Mouse (Mus musculus) ES-Bruce4 (cell line): Measurements from ENCODE around the gene Esyt2. TPM values are rescaled to one million over a fixed set of nuclear protein-coding genes. Genes with fewer than 3 reads are reported as not detected.

Experiments
- H3K27ac ChIP-seq: 2 replicates; pipeline ENCODE4 v1.5.1; 2012; ENCODE audit warnings: low read length, inconsistent platforms; ENCODE audit not compliant: insufficient read depth
- H3K27me3 ChIP-seq: 2 replicates; pipeline ENCODE4 v1.6.1; 2012; ENCODE audit warnings: mild to moderate bottlenecking, low read length, inconsistent platforms; ENCODE audit not compliant: control insufficient read depth, poor library complexity, insufficient read depth, severe bottlenecking
- H3K36me3 ChIP-seq: 2 replicates; pipeline ENCODE4 v1.6.1; 2012; ENCODE audit warnings: inconsistent platforms, mild to moderate bottlenecking, low read length, moderate library complexity; ENCODE audit not compliant: control insufficient read depth, poor library complexity, insufficient read depth, severe bottlenecking
- H3K4me1 ChIP-seq: one replicate; pipeline ENCODE4 v1.8.1; 2011; ENCODE audit warnings: low read length; ENCODE audit not compliant: control insufficient read depth, insufficient read depth
- H3K4me3 ChIP-seq: 2 replicates; pipeline ENCODE4 v1.5.1; 2011; ENCODE audit warnings: low read depth, mild to moderate bottlenecking, low read length
- H3K9ac ChIP-seq: 2 replicates; pipeline ENCODE4 v1.6.1; 2012; ENCODE audit warnings: low read depth, mild to moderate bottlenecking, inconsistent platforms; ENCODE audit not compliant: poor library complexity, severe bottlenecking
- H3K9me3 ChIP-seq: replicated peaks from 2 replicates; pipeline ENCODE4 v1.6.1; 2012; ENCODE audit warnings: mild to moderate bottlenecking, low read length, inconsistent platforms; ENCODE audit not compliant: control insufficient read depth, poor library complexity, insufficient read depth, severe bottlenecking
- CTCF ChIP-seq: IDR thresholded peaks from one replicate; pipeline ENCODE4 v1.8.1; 2011; ENCODE audit warnings: low read depth, low read length
- EP300 ChIP-seq: IDR thresholded peaks from 2 replicates; pipeline ENCODE4 v1.6.1; 2011; ENCODE audit warnings: low read depth, low read length; ENCODE audit not compliant: insufficient read depth
- POLR2A ChIP-seq: IDR thresholded peaks from one replicate; pipeline ENCODE4 v1.8.1; 2011; ENCODE audit warnings: low read length; ENCODE audit not compliant: insufficient read depth
- polyA plus RNA-seq: library from polyadenylated mRNA; stranded (reverse); fragments of >200 nt; gene quantifications from 2 replicates; pipeline ENCODE4 v1.2.4, GENCODE M21; 2011; ENCODE audit warnings: low read depth; ENCODE audit not compliant: missing spikeins, insufficient read depth, insufficient read length

Esyt2 gene
- polyA plus RNA-seq, 1 experiment, result 68.9 TPM

DNA sequence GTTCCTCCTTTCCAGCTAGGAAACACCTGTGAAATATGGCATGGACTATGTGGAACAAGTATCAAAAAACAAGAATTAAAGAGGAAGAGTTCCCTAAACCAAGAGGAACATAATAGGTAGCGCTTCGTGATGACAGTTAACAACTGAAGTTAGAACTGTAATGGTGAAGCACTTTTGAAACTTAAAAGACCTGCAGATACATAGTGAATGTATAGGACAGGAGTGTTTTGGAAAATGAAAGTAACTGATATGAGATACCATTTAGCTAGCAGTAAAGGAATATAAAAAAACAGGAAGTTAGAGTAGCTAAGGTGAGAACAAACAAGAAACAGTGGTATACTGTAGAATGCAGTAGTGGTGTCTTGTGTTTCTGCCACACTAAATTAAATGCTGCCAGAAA lies 1.9 kb downstream of the Esyt2 start:
- Histone ChIP-seq H3K4me3 (no peak overlapping the region), H3K36me3 (no peaks in the 10 kb centered on the region), H3K9ac (no peak overlapping the region), H3K9me3 (no peaks in the 10 kb centered on the region), H3K27me3 (no peaks in the 10 kb centered on the region), H3K27ac (no peak overlapping the region), H3K4me1 (no peaks in the 10 kb centered on the region)
- TF ChIP-seq CTCF, result no peak
- no peak for TF ChIP-seq POLR2A
- no peak for TF ChIP-seq EP300

DNA sequence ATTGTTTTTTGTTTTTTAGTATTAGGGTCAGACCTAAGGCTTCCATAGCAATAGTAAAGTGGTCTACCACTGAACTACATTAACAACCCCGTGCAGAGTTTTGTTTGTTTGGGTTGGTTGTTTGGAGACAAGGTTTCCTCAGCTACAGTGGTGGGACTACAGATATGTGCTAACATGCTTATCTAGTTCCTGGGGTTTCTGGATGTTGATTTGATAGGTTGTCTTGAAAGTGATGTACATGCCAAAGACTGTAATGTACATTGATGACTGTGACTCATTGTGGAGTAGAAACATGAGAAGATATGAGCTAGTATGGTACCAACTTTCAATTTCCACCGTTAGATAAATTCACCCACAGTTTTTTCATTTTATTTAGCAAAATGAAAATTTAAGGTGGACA lies 2.5 kb downstream of the Esyt2 start:
- no peak for TF ChIP-seq CTCF
- TF ChIP-seq POLR2A, result no peak
- no peak for TF ChIP-seq EP300
- no peaks in the 10 kb centered on the region for H3K9me3 ChIP-seq
- no peak overlapping the region for H3K4me3 ChIP-seq
- no peaks in the 10 kb centered on the region for H3K36me3 ChIP-seq
- no peaks in the 10 kb centered on the region for H3K27me3 ChIP-seq
- no peak overlapping the region for H3K9ac ChIP-seq
- H3K27ac ChIP-seq, result no peak overlapping the region
- H3K4me1 ChIP-seq, result no peaks in the 10 kb centered on the region

DNA sequence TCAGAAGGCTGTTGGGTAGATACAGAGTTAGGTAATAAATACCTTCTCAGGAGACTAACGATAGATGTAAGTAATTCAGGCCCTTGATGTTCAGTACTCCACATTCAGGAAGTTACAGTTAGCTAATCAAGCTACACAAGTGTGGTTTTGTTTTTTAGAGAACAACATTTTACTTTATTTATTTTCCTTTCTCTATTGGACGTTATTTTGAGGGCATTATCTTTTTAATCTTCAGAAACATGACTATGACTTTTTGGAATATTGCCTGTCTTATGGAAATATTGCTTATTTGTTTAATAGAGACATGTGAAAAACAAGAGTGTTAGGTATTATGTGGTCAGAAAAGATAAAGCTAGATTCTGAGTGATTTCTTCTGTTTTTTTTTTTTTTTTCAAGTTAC lies 12.2 kb downstream of the Esyt2 start:
- Histone ChIP-seq H3K36me3 (no peaks in the 10 kb centered on the region), H3K4me1 (no peaks in the 10 kb centered on the region), H3K4me3 (no peak overlapping the region), H3K27ac (no peak overlapping the region), H3K9ac (no peak overlapping the region), H3K9me3 (no peaks in the 10 kb centered on the region), H3K27me3 (no peaks in the 10 kb centered on the region)
- TF ChIP-seq CTCF (no peak), EP300 (no peak), POLR2A (no peak)

DNA sequence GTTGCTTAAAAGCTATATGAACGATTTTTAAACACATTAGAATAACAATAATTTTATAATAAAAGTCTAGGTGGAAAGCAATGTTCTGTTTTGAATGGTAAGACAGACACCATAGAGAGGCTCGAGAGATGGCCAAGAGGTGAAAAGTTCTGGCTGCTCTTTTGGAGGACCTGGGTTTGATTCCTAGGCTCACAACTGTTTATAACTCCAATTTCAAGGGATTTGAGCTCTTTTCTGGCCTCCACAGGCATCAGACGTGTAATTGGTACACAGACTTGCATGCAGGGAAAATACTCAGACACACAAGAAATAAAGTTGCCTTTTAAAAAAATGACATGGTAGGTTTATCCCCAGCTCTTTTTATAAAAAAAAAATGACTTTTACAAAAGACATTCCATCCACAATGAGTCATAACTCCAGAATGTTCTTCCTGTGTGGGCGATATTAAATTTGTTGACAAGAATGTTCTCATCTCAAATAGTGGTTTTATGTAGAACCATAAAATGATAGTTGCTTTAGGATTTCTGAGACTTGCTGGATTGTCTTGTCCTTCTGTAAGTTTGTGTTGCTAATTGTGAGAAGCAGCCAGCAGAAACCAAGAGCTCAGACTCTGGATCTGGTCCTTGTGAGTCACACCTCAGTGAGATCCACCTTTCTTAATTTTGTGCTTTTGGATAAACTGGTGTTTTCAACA lies 12.8 kb downstream of the Esyt2 start:
- no peak overlapping the region for H3K27ac ChIP-seq
- TF ChIP-seq EP300 (no peak), CTCF (no peak), POLR2A (no peak)
- no peak overlapping the region for H3K9ac ChIP-seq
- no peaks in the 10 kb centered on the region for H3K9me3 ChIP-seq
- no peaks in the 10 kb centered on the region for H3K36me3 ChIP-seq
- H3K27me3 ChIP-seq, result no peaks in the 10 kb centered on the region
- H3K4me1 ChIP-seq, result no peaks in the 10 kb centered on the region
- no peak overlapping the region for H3K4me3 ChIP-seq

DNA sequence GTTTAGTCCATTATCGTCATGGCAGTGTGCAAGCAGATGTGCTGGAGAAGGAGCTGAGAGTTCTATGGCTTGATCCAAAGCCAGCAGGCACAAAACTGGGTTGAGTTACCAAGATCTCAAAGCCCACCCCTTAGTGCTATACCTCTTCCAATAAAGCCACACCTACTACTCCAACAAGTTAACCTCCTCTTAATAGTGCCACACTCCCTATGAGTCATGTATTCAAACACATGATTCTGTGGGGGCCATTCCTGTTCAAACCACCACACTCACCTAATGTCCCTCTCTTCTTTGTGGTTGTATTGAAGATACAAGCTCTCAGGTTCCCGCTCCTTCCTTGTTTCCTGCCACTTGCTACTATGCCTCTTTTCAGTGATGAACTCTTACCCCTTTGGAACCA lies 18.9 kb downstream of the Esyt2 start:
- H3K27me3 ChIP-seq, result no peaks in the 10 kb centered on the region
- no peak overlapping the region for H3K27ac ChIP-seq
- H3K4me3 ChIP-seq, result no peak overlapping the region
- H3K36me3 ChIP-seq, result no peaks in the 10 kb centered on the region
- H3K4me1 ChIP-seq, result no peaks in the 10 kb centered on the region
- no peak for TF ChIP-seq POLR2A
- no peak for TF ChIP-seq EP300
- TF ChIP-seq CTCF, result no peak
- H3K9me3 ChIP-seq, result no peaks in the 10 kb centered on the region
- H3K9ac ChIP-seq, result no peak overlapping the region

DNA sequence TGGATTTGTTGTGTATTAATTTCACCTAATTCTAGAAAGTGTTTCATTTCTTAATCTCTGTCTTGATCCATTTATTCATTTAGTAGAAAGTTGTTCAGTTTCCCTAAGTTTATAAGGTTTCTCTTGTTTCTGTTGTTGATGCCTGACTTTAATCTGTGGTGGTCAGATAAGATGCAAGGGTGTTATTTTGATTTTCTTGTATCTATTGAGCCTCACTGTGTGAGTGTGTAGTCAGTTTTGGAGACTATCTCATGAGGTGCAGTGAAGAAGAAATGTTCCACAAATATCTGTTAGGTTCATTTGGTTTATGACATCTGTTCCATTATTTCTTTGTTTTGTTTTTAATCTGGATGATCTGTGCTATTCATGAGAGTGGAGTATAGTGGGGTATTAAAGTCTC lies 21.2 kb downstream of the Esyt2 start:
- TF ChIP-seq POLR2A (no peak), CTCF (no peak)
- no peaks in the 10 kb centered on the region for H3K27me3 ChIP-seq
- H3K4me1 ChIP-seq, result no peaks in the 10 kb centered on the region
- H3K9me3 ChIP-seq, result no peaks in the 10 kb centered on the region
- H3K27ac ChIP-seq, result no peak overlapping the region
- H3K9ac ChIP-seq, result no peak overlapping the region
- H3K4me3 ChIP-seq, result no peak overlapping the region
- H3K36me3 ChIP-seq, result no peaks in the 10 kb centered on the region
